Mouse (Mus musculus) frontal cortex, postnatal 36 days (tissue): ENCODE measurements at regions not wholly inside any gene's neighbourhood (a gene's known extent, or its start where the extent isn't known, plus 50 kb on each side); places are given as distances from the start of the nearest gene placed in this dataset.

ENCODE experiments used
- DNase-seq, 2 experiments: peaks; one replicate each; pipeline ENCODE4 v3.0.0; 2022; ENCODE audit warnings: low spot score in 2 of 2

DNA sequence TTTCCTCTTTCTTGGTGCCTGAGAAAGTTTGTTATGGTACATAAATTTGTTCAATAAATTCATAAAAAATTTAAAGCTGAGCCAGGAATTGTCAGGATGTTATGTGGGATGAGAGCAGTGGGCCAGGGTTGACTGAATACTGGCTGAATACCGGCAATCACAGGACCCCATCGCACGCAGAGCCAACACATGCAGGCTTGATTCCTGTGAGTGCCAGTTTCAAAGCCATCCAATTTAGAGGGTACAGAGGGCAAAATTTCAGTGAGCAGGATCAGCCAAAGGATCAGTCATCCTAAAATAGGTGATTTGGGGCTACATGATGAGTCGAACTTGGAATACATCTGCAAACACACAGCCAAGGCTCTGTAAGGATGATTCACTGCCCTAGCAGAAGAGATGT lies 583.6 kb upstream of the Nectin3 start:
- no peak for DNase-seq

DNA sequence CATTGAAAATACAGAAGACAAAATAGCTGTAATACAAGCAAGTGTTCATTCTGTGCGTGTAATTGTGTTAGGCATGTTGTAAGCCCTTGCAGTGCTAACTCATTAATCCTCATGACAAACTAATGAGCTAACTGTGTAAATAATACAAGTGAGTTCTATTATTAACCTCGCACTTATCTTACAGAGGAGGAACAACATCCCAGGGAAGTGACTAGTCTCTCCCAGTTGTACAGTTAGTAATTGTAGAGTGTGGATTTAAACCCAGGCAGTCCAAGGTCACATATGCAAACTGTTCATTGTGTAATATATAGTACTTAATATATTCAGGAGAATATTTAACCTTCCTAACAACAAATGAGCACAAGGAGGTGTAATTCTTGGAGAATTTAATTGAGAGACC lies 582.0 kb upstream of the Nectin3 start:
- DNase-seq, result no peak

DNA sequence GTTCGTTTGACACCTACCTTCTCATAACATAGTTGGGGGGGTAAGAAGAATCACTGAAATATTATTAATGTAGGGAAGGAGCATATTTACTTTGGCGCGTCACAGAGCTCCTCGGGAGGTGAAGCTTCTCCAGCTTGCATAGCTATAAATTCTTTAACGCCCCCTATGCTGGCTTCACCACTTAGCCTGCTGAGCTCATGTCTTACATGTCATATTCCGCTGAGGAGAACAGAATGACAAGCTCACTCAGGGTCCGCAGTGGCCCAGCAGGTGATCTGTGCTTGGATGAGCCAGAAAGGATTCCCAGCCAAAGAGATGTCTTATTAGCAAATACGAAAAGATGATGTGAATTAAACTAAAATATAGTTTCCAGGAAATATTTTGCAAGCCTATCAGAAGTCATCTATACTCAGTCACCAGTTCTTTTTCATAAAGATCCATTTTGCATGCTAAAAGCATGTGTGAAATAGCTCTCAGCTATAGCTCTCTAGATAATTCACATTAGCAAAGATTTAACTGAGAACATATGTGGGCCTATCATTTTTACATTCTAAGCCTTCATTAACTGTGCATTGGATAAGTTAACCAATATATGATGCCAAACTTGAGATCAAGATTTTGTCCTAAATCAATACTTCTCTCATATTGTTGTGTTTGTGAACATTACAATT lies 561.1 kb upstream of the Nectin3 start:
- peak in 1 of 2 experiments; percentile 3 for DNase-seq

DNA sequence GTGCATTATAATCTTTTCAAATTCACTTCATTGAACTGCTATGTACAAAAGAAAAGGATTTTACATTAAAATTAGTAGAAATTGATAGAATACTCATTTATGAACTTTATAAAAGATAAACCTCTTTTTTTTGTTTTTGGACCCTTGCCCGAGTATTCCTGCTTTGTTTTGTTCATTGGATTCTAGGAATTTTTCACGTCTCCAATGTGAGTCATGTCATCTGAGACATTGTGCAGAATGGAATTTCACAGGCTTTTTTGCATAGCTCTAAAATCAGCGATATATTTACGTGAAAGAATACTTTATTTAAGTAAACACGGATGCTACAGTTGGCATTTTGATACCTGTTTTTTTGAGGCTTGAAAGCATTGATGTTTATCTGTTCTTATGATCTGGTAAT lies 560.5 kb upstream of the Nectin3 start:
- DNase-seq, result no peak

DNA sequence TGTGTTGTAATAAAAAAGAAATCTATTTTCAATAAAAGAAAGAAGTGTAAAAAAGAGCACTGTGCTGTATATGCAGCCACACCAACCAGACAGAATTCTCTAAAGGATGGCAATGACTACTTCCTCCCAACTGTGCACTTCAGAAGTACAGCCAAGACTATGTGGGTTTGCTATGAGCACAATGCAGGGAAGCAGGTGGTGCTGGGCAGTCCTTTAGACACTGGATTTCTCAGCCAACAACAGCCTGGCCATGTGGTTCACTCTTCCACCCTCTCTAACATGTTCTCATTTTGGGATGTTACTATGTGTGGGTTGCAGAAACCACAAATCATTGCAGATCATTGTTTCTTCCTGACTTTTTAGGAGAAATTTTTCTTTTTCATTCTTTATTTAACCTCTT lies 527.6 kb upstream of the Nectin3 start:
- DNase-seq, result peak; percentile 26 to 71

DNA sequence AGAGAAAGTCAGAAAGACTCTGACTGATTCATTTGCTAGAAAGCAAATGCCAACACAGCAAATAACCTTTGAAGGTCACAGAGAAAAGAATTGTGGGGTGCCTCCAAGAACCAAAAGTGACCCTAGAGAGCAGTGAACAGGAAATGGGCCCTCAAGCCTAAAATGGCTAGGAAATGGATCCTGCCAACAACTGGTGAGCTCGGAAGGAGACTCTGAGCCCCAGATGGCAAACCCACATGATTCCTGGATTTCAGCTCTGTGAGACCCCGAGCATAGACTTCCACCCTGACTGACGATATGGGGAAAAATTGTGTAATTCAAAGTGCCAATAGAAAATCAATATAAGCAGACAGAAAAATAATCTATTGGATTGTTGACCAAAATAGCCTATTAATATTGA lies 519.2 kb upstream of the Nectin3 start:
- DNase-seq, result no peak

DNA sequence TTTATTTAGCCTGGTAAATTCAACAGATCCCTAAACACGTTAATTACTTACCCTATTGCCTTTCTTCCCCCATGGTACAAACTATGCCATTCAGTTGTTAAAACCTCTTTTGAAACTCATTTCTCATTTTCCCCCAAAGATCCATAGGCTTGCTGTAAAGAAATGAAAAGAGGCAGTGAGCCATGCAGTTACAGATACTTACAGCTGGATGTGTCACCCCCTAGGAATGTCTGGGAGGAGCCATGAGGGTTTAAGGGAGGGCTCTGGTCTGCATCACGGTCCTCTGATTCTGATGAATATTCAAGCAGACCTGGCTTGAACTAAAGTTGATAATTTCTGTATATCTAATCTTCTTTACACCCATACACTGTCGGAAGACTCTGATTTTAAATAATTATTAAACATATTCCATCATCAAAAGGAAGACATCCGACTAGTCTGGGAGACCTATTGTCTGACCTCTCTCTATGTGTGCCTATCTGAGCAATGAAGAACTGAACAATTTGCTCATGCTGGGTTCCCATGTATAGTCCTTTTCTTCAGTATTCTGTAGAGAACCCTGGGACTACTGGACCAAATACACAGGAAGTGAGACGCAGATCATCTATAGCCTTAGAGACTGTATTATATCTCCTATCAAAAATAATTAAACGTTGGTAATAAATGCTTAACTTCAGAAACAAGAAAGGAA lies 484.7 kb upstream of the Nectin3 start:
- DNase-seq, result no peak

DNA sequence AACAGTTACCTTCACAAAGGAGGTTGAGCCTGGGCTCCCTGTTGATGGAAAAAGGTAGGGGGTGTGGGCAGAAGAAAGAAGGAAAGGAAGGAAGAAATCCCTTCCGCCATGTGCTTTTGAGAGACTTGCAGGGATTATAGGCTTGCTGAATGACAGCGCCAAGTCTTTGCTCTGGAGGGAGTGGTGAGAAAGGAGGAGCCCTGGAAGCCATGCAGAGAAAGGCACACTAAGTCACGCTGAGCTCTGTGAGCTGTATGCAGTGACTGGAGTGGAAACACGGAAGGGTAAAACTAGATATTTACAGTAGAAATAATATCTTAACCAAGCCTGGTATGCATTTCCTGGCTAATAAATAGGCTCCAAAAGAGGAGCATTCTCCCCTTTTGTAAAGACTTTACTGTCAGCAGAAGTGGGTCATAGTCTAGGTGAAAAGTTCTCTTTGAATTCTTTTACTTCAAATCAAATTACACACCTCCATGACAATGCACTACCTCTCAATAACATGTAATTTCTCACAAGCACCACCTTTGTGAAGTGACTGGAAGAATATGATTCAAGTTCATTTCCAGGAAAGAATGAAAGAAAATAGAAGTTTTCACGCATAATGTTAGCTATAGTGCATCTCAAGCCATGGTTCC lies 484.1 kb upstream of the Nectin3 start:
- DNase-seq, result no peak

DNA sequence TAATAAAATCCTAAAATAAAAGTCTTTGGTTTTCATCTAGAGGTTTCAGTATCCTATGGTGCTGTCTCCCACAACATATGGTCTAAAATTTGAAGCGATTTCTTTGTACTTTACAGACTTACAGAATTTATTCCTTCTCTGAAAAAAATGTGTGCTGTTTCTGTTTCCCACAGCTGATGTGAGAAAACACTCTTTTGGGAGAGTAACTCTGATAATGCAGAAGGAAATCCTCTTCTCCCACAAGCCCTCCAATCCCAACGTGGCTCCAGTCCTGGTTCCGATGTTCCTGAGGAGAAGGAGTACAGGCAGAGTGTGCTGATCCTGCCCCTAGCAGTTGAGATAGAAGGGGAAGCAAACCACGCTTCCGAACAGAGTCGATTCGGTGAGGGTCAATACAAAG lies 467.4 kb upstream of the Nectin3 start:
- no peak for DNase-seq

DNA sequence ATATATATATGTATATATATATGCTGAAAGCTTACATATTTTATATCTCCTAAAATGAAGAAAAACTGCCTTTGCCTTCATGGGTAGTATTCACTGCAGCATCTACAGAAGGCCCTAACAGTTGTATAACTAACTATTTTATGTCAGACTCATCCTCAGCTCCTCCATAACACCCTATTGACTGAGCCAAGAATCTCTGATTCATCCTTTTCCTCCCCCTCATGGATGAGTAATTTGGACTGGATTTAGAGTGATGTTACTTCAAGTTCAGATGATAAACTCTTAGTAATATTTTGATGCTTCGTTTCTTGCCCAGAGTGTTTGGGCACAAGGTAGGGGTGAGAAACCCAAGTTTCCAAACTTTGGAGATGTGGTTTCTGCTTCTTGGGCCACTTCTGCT lies 458.7 kb upstream of the Nectin3 start:
- DNase-seq, result peak; percentile 30 to 44

DNA sequence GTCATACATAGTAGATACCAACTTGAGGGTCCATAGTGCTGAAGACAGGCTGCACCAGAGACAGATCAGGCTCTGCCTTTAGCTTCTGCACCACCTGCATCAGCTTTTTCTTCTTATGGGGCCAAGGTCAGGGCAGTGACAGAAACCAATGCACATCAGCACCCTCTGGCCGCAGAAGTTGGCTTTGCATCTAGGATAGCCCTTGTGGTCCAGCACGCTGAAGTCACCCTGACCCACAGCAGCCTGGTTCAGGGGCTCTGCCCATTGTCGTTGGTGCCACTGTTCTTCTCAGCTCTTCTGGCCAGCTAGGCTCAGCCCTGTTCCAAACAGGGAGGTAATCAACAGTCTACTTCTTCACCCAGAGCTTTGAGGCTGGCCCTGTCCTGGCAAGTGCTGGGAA lies 427.7 kb upstream of the Nectin3 start:
- DNase-seq, result no peak

DNA sequence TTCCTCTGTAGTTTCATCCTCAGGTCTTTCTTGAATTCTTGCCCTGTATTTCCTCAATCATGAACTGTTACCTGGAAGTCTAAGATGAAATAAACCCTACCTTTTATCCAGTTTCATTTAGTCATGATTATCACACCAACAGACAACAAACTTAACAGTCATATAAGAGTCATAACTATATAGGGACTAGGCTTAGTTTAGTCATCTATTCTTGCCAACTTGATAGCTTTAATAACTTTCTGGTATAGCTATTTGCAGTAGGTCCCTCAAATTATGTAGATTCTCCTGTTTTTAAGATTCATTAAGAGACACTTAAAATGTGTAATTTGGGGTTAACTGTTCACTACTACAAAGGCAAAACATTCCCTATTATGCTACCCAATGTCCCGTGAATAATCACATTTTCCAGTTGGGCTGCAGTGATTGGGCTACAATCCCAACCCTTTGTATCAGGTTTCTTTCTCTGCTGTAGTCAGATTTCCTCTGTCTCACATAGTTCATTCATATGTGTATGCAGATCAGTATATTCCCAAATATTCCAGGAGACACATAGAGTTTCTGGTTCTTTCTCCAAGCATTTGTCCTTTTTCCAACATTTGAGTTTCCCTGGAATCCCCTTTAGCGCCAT lies 396.4 kb upstream of the Nectin3 start:
- no peak for DNase-seq

DNA sequence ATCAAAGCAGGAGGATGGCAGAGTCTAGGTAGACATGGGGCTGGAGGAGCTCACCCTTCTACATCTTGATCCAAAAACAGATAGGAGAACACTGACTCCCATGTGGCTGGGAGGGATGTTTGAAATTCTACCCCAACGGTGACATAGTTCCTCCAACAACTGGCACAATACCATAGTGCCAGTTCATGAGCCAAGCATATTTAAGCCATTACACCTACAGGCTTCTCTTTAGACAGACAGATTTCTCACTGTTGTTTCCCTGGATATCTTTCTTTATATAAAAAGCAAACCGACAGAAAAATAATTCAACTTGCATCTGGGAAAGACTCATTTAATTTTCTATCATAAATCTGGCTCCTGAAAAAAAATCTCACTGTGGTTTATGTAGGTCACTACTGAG lies 380.4 kb upstream of the Nectin3 start:
- DNase-seq, result peak; percentile 3 to 24

DNA sequence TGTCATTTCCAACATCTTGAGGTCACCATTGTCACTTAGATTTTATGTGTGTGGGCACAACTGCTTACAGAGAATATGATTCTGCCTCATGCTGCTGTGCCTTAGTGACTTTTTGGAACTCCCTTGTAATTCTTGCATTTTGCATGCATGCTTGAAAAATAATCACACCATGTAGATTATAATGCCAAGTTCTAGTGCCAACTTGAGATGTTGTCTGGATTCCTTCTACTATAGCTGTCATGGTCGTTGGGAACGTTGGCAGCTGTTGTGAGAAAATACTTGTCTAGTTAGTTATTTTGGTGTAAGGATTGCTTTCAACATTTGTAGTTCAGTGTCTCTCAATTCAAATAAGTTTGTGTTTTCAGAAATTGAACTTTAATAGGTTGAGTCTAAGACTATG lies 365.6 kb upstream of the Nectin3 start:
- DNase-seq, result peak in 1 of 2 experiments; percentile 30

DNA sequence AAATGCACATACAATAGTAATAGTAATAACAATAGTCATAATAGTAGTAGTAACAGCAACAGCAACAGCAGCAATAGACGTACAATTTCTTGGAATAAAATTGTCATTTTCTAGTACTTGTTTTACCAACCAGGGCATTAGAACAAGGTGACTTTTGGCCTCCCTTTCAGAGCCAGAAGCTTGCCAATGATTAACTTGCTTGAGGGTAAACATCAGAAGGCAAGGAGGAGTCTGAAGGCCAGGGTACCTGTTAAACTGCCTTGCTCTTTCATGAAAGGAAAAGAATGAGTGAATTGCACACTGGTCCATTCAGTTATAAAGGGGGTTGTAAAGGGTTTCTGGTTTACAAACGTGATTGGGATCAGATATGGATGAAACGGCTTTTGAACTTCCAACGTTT lies 351.2 kb upstream of the Nectin3 start:
- DNase-seq, result no peak

DNA sequence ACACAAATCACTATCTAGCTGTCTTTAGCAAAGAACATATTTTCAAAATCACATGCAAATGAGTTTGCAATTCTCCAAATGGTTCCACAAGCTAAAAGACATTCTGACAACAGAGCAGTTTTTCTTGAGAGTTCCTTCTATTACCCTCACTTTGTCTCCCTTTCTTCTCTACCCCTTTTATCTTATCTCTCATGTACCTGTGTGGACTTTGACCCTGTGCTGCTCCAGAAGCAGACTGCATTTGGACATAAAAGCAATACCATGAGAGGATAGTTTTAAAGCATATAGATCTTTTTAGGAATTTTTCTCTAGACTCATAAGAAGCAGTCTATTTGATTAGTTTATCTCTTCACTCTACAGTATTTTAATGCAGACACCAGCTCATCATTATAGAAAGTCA lies 350.4 kb upstream of the Nectin3 start:
- DNase-seq, result no peak

DNA sequence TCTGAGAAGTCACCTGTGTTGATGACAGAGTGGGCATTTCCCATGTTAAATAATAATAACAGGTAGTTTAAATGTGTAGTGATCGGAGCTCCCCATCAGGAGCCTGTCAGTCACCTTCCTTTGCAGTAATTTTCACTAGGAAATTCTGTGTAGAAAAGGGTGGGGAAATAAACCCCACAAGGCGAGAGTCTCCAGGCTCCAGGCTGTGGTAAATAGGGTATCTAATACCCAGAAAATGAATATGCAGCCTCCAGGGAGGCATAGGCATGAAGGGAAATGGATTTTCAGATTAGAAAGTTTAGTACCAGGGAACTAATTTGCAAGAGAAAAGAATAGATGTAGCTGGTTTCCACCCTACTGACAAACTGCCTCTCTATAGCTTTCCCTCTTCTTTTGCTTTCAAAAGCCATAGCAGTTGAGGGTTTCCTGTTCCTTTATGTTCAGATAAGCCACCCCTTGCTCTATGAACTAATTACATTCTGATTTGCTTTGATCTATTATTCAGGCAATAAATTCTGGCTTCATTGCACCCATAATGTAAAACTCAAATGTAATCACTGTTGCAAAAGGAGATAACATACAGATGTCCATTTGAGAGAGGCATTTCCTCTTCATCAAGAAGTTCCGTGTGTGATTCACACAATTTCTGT lies 349.5 kb upstream of the Nectin3 start:
- no peak for DNase-seq

DNA sequence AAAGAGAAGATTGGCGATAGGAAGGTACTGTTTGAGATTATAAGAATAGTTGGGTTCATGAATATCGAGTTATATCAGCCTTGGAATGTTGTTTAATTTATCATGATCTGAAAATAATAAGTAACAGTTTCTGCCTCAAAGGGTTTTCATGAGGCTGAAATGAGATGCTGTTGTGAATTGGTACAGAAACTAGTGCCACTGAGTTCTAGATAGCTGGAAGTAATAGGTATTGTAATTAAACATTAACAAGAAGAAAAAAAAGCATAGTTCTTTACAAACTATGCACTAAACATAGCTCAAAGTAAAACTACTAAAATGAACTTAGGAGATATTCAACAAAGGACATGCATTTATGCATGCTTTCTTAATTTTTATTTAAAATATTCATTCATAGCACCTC lies 342.9 kb upstream of the Nectin3 start:
- DNase-seq, result no peak

DNA sequence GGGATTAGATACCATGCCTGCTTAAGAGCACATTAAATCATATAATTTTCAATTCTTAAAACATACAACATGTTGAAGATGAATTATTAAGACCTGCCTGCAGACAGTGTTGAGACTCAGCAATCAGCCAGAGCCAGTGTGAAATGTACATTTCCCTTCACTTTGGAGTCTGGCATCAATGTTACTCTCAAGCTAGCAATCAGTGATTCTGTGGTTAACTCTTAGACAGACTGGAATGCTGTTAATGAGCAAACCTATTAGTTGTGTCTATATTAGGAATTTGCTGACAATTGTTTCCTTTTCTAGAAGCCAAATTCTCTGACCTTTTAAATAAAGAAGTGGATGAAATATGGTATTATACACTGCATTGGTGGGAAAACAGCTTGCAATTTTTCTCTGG lies 342.4 kb upstream of the Nectin3 start:
- no peak for DNase-seq

DNA sequence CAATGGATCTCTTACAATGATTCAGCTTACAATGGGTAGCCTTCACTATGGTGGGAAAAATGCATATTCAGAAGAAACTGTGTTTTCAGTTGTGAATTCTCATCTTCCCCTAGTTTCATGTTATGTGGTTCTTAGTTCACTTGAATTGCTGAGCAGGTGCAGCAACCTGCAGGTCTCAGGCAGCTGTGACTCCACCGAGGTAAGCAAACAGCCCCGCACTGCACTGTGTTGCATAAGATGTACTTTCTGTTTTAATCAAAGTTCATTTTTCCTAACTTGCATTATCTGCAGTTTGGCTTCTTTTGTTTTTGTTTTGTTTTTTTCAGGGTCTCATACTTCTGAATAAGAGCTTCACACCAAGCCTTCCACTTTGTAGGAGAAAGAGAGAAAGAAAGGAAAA lies 326.8 kb upstream of the Nectin3 start:
- DNase-seq, result no peak

DNA sequence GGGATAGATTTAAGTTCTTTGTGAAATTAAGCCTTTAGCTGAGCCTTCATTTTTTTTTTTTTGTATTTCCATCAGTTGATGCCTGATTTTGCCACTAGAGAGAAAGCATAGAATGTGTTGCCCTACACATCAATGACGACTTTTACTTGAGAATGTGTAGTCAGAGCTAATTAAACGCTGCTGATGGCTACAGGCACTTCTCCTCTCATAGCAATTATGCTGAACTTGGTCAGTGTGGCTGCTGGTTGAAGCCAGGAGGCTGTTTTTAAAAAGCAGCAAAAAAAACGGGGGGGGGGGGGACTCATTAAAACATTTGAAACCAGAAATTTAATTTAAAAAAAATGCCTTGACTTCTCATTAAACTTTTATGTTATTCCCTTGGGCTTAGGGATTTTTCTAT lies 324.4 kb upstream of the Nectin3 start:
- DNase-seq, result no peak

DNA sequence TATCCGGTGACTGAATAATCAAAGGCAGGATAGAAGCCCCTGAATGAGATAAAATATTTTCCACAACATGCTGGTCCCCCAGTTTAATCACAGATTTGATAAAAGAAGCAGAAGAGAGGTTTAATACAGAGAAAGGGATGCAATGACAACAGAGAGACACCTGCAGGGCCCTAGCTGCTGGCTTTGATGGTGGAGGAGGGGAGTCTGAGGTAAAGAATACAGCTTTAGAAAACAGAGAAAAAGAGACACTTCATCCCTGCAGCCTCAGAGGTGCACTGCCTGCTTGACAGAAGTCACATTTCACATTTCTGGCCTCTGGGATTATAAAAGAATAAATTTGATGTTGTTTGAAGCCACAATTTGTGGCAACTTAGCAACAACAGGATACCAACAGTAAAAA lies 319.9 kb upstream of the Nectin3 start:
- DNase-seq, result no peak
